In genomic region chr6:126666091-126666490, GRCm38 (mm10) we compare ENCODE assay signal across 15 mouse cellular contexts. TPM values are rescaled to one million over a fixed set of nuclear protein-coding genes. Genes with fewer than 3 reads are reported as not detected.
"Had no signal": no experiment of that assay in that cellular context is flagged by ENCODE, and none has a peak within 500 bp of the region (broad histone marks: within the 10 kb centered on the region; RNA-seq: fewer than 3 reads in every experiment).

No protein-coding gene starts in this region.

- H3K4me2 ChIP-seq: liver, embryonic 13.5 days; stomach, embryonic 15.5 days had no signal

- H3K9me3 ChIP-seq: liver, embryonic 13.5 days; stomach, embryonic 15.5 days had no signal

- H3K27me3 ChIP-seq: liver, embryonic 13.5 days; stomach, embryonic 15.5 days had no signal

- H3K27ac ChIP-seq: liver, embryonic 13.5 days; stomach, embryonic 15.5 days had no signal

- H3K4me3 ChIP-seq: liver, embryonic 13.5 days; stomach, embryonic 15.5 days had no signal

- H3K9ac ChIP-seq: liver, embryonic 13.5 days; stomach, embryonic 15.5 days had no signal

- ATAC-seq: intestine, embryonic 16.5 days had no signal

- DNase-seq: kidney, adult 18-20 months; kidney, adult 9 months; kidney, postnatal 14 days; kidney, postnatal 4 days; liver, embryonic 13.5 days; lung, adult 2 months; lung, postnatal 14 days; lung, postnatal 4 days; spleen, adult 18-20 months; thymus, postnatal 25 days had no signal

- H3K4me1 ChIP-seq: liver, embryonic 13.5 days; stomach, embryonic 15.5 days had no signal

- H3K36me3 ChIP-seq: liver, embryonic 13.5 days; stomach, embryonic 15.5 days had no signal

RNA-seq across cellular contexts. Expression of gene Kcna1, which starts 19.9 kb away (rescaled TPM):
- total RNA-seq: megakaryocyte progenitor cell, adult 5-6 weeks; megakaryocyte-erythroid progenitor cell, adult 5-6 weeks had no signal
- polyA plus RNA-seq: liver, adult 2 months had no signal
